Mouse (Mus musculus): ENCODE data around the gene Ly6g5c. TPM values are rescaled to one million over a fixed set of nuclear protein-coding genes. Genes with fewer than 3 reads are reported as not detected.

The Ly6g5c gene
- not detected in 2 replicates for polyA plus RNA-seq (2015; fragmentation: Nextera tagmentation; extraction: Ambion mirVana)

- 84% methylated on average over 6 of the region's 6 CpGs for WGBS
- Histone ChIP-seq H3K9me3 (ENCODE audit: control insufficient read depth, low read length) (no peaks in the 10 kb centered on the region), H3K27ac (replicated peaks) (no peak within 1 kb of the TSS), H3K36me3 (ENCODE audit: control insufficient read depth, insufficient read depth, low read length) (no peaks in the 10 kb centered on the region), H3K9ac (ENCODE audit: low read length) (no peak within 1 kb of the TSS), H3K4me1 (replicated peaks; ENCODE audit: control insufficient read depth, insufficient read depth) (no peaks in the 10 kb centered on the region), H3K27me3 (ENCODE audit: control insufficient read depth, insufficient read depth, low read length) (no peaks in the 10 kb centered on the region), H3K4me2 (replicated peaks; ENCODE audit: low read depth) (no peak within 1 kb of the TSS), H3K4me3 (ENCODE audit: low read depth, low read length) (no peak within 1 kb of the TSS)
- DNase-seq (ENCODE audit: low spot score) = no peak
- ATAC-seq (ENCODE audit: low FRiP score, low TSS enrichment) = no peak
- TF ChIP-seq EP300 (optimal IDR thresholded peaks at IDR 0.05) (no peak), CTCF (IDR thresholded peaks at IDR 0.05; ENCODE audit: low read depth) (no peak)
Observed at GRCm38 (mm10) chr17:35108097-35108496, at the start of gene Ly6g5c. Gene Ly6g5c, plus strand, starts transcription at chr17:35108279.

GRCm38 (mm10) chr17:35058316-35058715, 49.8 kb upstream of the Ly6g5c start:
- Histone ChIP-seq H3K36me3 (ENCODE audit: control insufficient read depth, insufficient read depth, low read length) (peaks cover 34% of the 10 kb centered on the region), H3K9me3 (ENCODE audit: control insufficient read depth, low read length) (no peaks in the 10 kb centered on the region), H3K4me1 (replicated peaks; ENCODE audit: control insufficient read depth, insufficient read depth) (no peaks in the 10 kb centered on the region), H3K4me2 (replicated peaks; ENCODE audit: low read depth) (peak overlapping the region; percentile 63; the same call in 1 of the 2 replicates), H3K4me3 (ENCODE audit: low read depth, low read length) (0 out of 2 replicates have a peak overlapping the region, but pooled peaks have one; percentile 65), H3K9ac (ENCODE audit: low read length) (peak overlapping the region; percentile 38; the same call in 1 of the 2 replicates), H3K27me3 (ENCODE audit: control insufficient read depth, insufficient read depth, low read length) (no peaks in the 10 kb centered on the region), H3K27ac (replicated peaks) (peak overlapping the region; percentile 63)
- WGBS = 44% methylated on average over 9 of the region's 9 CpGs
- no peak for ATAC-seq (ENCODE audit: low FRiP score, low TSS enrichment)
- no peak for DNase-seq (ENCODE audit: low spot score)
- TF ChIP-seq CTCF (IDR thresholded peaks at IDR 0.05; ENCODE audit: low read depth) (no peak), EP300 (optimal IDR thresholded peaks at IDR 0.05) (no peak)

GRCm38 (mm10) chr17:35058911-35059892, 48.9 kb upstream of the Ly6g5c start, which contains the start of gene Ddah2:
Gene Ddah2, plus strand, starts transcription at chr17:35059035.
- Histone ChIP-seq H3K4me3 (ENCODE audit: low read depth, low read length) (peak within 1 kb of the TSS; percentile 65), H3K4me1 (replicated peaks; ENCODE audit: control insufficient read depth, insufficient read depth) (no peaks in the 10 kb centered on the region), H3K27me3 (ENCODE audit: control insufficient read depth, insufficient read depth, low read length) (no peaks in the 10 kb centered on the region), H3K9ac (ENCODE audit: low read length) (peak within 1 kb of the TSS; percentile 79), H3K9me3 (ENCODE audit: control insufficient read depth, low read length) (no peaks in the 10 kb centered on the region), H3K36me3 (ENCODE audit: control insufficient read depth, insufficient read depth, low read length) (peaks cover 28% of the 10 kb centered on the region), H3K4me2 (replicated peaks; ENCODE audit: low read depth) (peak within 1 kb of the TSS; percentile 63), H3K27ac (replicated peaks) (peak within 1 kb of the TSS; percentile 89)
- ATAC-seq (ENCODE audit: low FRiP score, low TSS enrichment) = peak; percentile 88
- peak; percentile 85 for DNase-seq (ENCODE audit: low spot score)
- TF ChIP-seq EP300 (optimal IDR thresholded peaks at IDR 0.05) (no peak), CTCF (IDR thresholded peaks at IDR 0.05; ENCODE audit: low read depth) (peak; percentile 79)
- under 1% methylated on average over 57 of the region's 57 CpGs for WGBS

GRCm38 (mm10) chr17:35060071-35060470, 48.0 kb upstream of the Ly6g5c start:
- ATAC-seq (ENCODE audit: low FRiP score, low TSS enrichment) = no peak
- Histone ChIP-seq H3K27me3 (ENCODE audit: control insufficient read depth, insufficient read depth, low read length) (no peaks in the 10 kb centered on the region), H3K36me3 (ENCODE audit: control insufficient read depth, insufficient read depth, low read length) (peaks cover 24% of the 10 kb centered on the region), H3K9ac (ENCODE audit: low read length) (peak overlapping the region; percentile 79), H3K4me3 (ENCODE audit: low read depth, low read length) (peak overlapping the region; percentile 65), H3K9me3 (ENCODE audit: control insufficient read depth, low read length) (no peaks in the 10 kb centered on the region), H3K27ac (replicated peaks) (peak overlapping the region; percentile 40; the same call in 1 of the 2 replicates), H3K4me2 (replicated peaks; ENCODE audit: low read depth) (peak overlapping the region; percentile 63), H3K4me1 (replicated peaks; ENCODE audit: control insufficient read depth, insufficient read depth) (0 out of 2 replicates have a peak, but pooled peaks cover 2% of the 10 kb centered on the region)
- WGBS = 18% methylated on average over 14 of the region's 14 CpGs
- no peak for DNase-seq (ENCODE audit: low spot score)
- TF ChIP-seq EP300 (optimal IDR thresholded peaks at IDR 0.05) (no peak), CTCF (IDR thresholded peaks at IDR 0.05; ENCODE audit: low read depth) (no peak)

GRCm38 (mm10) chr17:35060737-35061297, 47.3 kb upstream of the Ly6g5c start:
- Histone ChIP-seq H3K27me3 (ENCODE audit: control insufficient read depth, insufficient read depth, low read length) (no peaks in the 10 kb centered on the region), H3K4me2 (replicated peaks; ENCODE audit: low read depth) (peak overlapping the region; percentile 63; the same call in 1 of the 2 replicates), H3K9ac (ENCODE audit: low read length) (no peak overlapping the region), H3K4me1 (replicated peaks; ENCODE audit: control insufficient read depth, insufficient read depth) (0 out of 2 replicates have a peak, but pooled peaks cover 2% of the 10 kb centered on the region), H3K4me3 (ENCODE audit: low read depth, low read length) (peak overlapping the region; percentile 65; the same call in 1 of the 2 replicates), H3K9me3 (ENCODE audit: control insufficient read depth, low read length) (no peaks in the 10 kb centered on the region), H3K36me3 (ENCODE audit: control insufficient read depth, insufficient read depth, low read length) (peaks cover 18% of the 10 kb centered on the region), H3K27ac (replicated peaks) (no peak overlapping the region)
- ATAC-seq (ENCODE audit: low FRiP score, low TSS enrichment) (no peak), DNase-seq (ENCODE audit: low spot score) (peak; percentile 55)
- 56% methylated on average over 22 of the region's 22 CpGs for WGBS
- TF ChIP-seq CTCF (IDR thresholded peaks at IDR 0.05; ENCODE audit: low read depth) (no peak), EP300 (optimal IDR thresholded peaks at IDR 0.05) (no peak)

Measured in stomach, postnatal 0 days (tissue).